Mouse (Mus musculus): Measurements from ENCODE around the gene Rab10. TPM values are rescaled to one million over a fixed set of nuclear protein-coding genes. Genes with fewer than 3 reads are reported as not detected.

The Rab10 gene
- total RNA-seq, 4 experiments from 2014 or later: 179 to 239 (median 190) TPM

GRCm38 (mm10) chr12:3236163-3236641, 73.6 kb downstream of the Rab10 start:
- no peak for DNase-seq

DNA sequence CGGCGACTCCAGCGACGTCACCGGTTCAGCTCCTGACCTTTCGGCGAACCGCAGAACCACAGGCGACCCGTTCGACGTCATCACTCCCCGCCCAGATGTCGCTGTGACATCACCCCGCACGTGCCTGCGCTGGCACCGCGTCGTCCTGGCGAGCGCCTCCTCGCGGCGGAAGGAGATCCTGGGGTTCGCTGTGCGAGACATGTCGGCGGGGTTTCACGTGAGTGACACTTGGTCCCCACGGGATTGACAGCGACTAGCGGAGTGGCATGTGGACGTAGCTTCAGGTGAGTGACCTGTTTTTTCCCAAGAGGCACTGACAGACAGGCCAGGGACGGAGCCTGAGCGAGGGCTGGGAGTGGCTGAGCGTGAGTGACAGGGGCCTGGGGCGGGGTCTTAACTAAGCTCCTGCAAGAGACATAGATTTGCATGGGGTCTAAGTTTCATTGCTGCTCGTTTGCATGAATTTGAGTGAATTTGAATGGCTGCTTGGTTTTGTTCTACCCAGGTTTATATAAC, 74.1 kb downstream of the Rab10 start:
- peak; percentile 91 for DNase-seq

DNA sequence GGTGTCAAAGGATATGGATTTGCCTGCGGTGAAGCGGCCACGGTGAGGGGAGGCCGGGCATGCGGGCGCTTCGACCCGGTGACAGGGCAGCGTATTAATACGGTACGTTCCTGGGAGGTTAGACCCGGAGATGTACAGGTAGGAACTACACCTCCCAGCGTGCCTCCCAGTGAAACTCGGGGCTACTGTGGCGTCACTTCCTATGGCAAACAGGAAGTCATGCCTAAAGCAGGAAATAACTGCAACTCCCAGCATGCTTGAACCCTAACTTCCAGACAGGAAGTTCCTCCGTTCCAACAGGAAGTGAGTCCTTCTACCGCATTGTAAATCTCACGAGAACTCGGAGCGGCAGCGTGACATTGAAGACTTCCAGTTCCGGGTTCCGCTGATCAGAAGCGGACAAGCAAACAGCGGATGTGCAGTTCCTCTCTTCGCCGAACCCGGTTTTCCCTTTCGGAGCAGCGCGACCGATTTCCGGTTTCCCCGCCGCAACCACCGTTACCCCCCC, 74.6 kb downstream of the Rab10 start:
- DNase-seq: peak; percentile 94

DNA sequence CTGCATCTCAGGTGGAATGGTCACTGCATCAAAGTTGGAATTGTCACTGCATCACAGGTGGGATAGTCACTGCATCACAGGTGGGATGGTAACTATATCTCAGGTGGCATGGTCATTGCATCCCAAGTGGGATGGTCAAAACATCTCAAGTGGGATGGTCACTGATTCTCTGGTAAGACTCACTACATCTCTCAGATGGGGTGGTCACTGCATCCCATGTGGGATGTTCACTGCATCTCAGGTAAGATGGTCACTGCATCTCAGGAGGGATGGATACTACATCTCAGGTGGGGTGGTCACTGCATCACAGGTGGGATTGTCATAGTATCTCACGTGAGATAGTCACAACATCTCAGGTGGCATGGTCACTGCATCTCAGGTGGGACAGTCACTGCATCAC, 75.7 kb downstream of the Rab10 start:
- DNase-seq: no peak

DNA sequence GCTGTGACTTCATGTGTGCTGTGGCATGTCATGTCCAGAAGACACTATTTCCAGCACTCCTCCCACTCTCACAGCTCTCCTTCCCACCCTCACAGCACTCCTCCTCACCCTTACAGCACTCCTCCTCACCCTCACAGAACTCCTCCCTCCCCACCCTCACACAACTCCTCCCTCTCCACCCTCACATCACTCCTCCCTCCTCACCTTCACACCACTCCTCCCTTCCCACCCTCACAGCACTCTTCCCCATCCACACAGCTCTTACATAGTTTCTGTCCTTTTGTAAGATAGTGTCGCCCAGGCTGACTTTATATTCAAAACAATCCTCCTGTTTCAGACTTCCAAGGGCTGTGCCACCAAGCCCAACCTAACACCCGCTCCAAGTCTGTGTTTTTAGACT, 86.4 kb downstream of the Rab10 start:
- no peak for DNase-seq

GRCm38 (mm10) chr12:3210181-3210580, 99.6 kb downstream of the Rab10 start:
- peak; percentile 40 for DNase-seq

DNA sequence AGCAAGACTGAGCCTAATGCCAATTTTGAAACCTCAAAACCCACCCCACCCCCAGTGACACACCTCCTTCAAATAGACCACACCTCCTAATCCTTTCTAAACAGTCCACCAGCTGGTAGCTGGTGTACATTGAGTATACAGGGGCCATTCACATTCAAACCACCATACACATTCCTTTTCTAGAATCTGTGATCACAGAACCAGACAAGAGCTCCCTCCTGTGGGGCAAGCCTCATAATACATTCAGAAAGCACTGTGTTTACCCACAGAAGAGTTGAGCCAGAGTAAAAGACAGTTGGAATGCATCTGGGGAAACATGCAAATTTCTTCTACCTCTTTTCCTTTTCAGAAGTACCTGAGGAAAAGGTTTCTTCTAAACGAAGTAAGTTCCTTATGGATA, 100.6 kb downstream of the Rab10 start:
- DNase-seq: no peak

Other genes with a start within 250 kb of the Rab10 start
- 10 to 100 TPM; 32.7 to 53.6 (median 38.6) TPM for gene Kif3c, start 55.2 kb upstream of the Rab10 start, total RNA-seq (2022)
- gene Asxl2, start 116.9 kb upstream of the Rab10 start, total RNA-seq (2022): 10 to 100 TPM; 38.3 to 62.8 (median 44.5) TPM

Data from adrenal gland, adult 8-10 months (tissue).